Mouse (Mus musculus): ENCODE results near the gene Zfp977. TPM values are rescaled to one million over a fixed set of nuclear protein-coding genes. Genes with fewer than 3 reads are reported as not detected.
"Not testable (repeated sequence)": the region's sequence is repeated elsewhere in the genome, so short reads cannot be mapped to it uniquely, and the experiment has no call there.

The Zfp977 gene
- polyA plus RNA-seq (2015; fragmentation: Nextera tagmentation; extraction: Ambion mirVana) = 1.3 and 1.4 TPM in 2 replicates

GRCm38 (mm10) chr7:42592413-42592812, at the start of gene Zfp977:
Zfp977 (minus strand) TSS chr7:42592547.
- not testable (repeated sequence) for H3K4me2 ChIP-seq

GRCm38 (mm10) chr7:42631031-42631430, 38.7 kb upstream of the Zfp977 start:
- not testable (repeated sequence) for H3K4me2 ChIP-seq; ATAC-seq (ENCODE audit: low FRiP score, low read depth); H3K36me3 ChIP-seq; H3K4me1 ChIP-seq (replicated peaks); H3K27ac ChIP-seq (replicated peaks); H3K9me3 ChIP-seq; H3K4me3 ChIP-seq; H3K9ac ChIP-seq; H3K27me3 ChIP-seq

More at GRCm38 (mm10) chr7:42592413-42592812, at the start of gene Zfp977:
- H3K27ac ChIP-seq (replicated peaks); ATAC-seq (ENCODE audit: low FRiP score, low read depth); H3K9ac ChIP-seq; H3K27me3 ChIP-seq; H3K36me3 ChIP-seq; H3K4me3 ChIP-seq; H3K4me1 ChIP-seq (replicated peaks): not testable (repeated sequence)
- peaks cover 34% of the 10 kb centered on the region for H3K9me3 ChIP-seq
- WGBS = 88% methylated on average over 11 of the region's 11 CpGs

- H3K9me3 ChIP-seq = peaks cover 26% of the 10 kb centered on the region
- not testable (repeated sequence) for H3K36me3 ChIP-seq; ATAC-seq (ENCODE audit: low FRiP score, low read depth); H3K27me3 ChIP-seq; H3K9ac ChIP-seq; H3K4me1 ChIP-seq (replicated peaks); H3K4me2 ChIP-seq; H3K4me3 ChIP-seq; H3K27ac ChIP-seq (replicated peaks)
Observed at GRCm38 (mm10) chr7:42595666-42596065, 3.3 kb upstream of the Zfp977 start.

- H3K4me3 ChIP-seq; H3K4me2 ChIP-seq; H3K27me3 ChIP-seq; H3K27ac ChIP-seq (replicated peaks); H3K36me3 ChIP-seq; ATAC-seq (ENCODE audit: low FRiP score, low read depth); H3K9ac ChIP-seq; H3K4me1 ChIP-seq (replicated peaks): not testable (repeated sequence)
- H3K9me3 ChIP-seq = peaks cover 40% of the 10 kb centered on the region
Observed at GRCm38 (mm10) chr7:42591311-42591710, 1.0 kb downstream of the Zfp977 start.

- Histone ChIP-seq H3K4me1 (replicated peaks) (no peaks in the 10 kb centered on the region), H3K4me3 (no peak within 1 kb of the TSS), H3K27me3 (no peaks in the 10 kb centered on the region), H3K4me2 (no peak within 1 kb of the TSS), H3K9ac (no peak within 1 kb of the TSS), H3K36me3 (peaks cover 15% of the 10 kb centered on the region), H3K27ac (replicated peaks) (no peak within 1 kb of the TSS), H3K9me3 (peaks cover 59% of the 10 kb centered on the region)
- ATAC-seq (ENCODE audit: low FRiP score, low read depth) = no peak
- 95% methylated on average over 5 of the region's 5 CpGs for WGBS
Observed at GRCm38 (mm10) chr7:42578488-42578887, 13.9 kb downstream of the Zfp977 start, which contains the start of gene Gm21028. Gm21028 (minus strand) TSS chr7:42578588.

GRCm38 (mm10) chr7:42551766-42552165, 40.6 kb downstream of the Zfp977 start:
- ATAC-seq (ENCODE audit: low FRiP score, low read depth) = no peak
- no peaks in the 10 kb centered on the region for H3K36me3 ChIP-seq
- WGBS = 80% methylated on average over 3 of the region's 3 CpGs
- H3K27ac ChIP-seq (replicated peaks) = no peak overlapping the region
- no peak overlapping the region for H3K4me3 ChIP-seq
- H3K9me3 ChIP-seq = peaks cover 12% of the 10 kb centered on the region
- H3K27me3 ChIP-seq = no peaks in the 10 kb centered on the region
- H3K4me1 ChIP-seq (replicated peaks) = no peaks in the 10 kb centered on the region
- no peak overlapping the region for H3K4me2 ChIP-seq
- H3K9ac ChIP-seq = no peak overlapping the region

Small RNAs within 50 kb of the gene (microRNA-seq; reads per million reads assigned to microRNA genes)
- gene Gm24938 = not detected

Other genes starting within 250 kb of the Zfp977 start
- not detected in 2 replicates for gene 4933421I07Rik, start 144.4 kb downstream of the Zfp977 start, polyA plus RNA-seq (2015; fragmentation: Nextera tagmentation; extraction: Ambion mirVana)
- gene Zfp141, start 86.8 kb downstream of the Zfp977 start, polyA plus RNA-seq (2015; fragmentation: Nextera tagmentation; extraction: Ambion mirVana) = 11.6 and 11.7 TPM in 2 replicates
- not detected in 2 replicates for gene Gm21028, start 14.0 kb downstream of the Zfp977 start, polyA plus RNA-seq (2015; fragmentation: Nextera tagmentation; extraction: Ambion mirVana)
- 2.5 and 2.6 TPM in 2 replicates for gene Zfp976, start 50.0 kb upstream of the Zfp977 start, polyA plus RNA-seq (2015; fragmentation: Nextera tagmentation; extraction: Ambion mirVana)
- gene Zfp975, start 100.2 kb upstream of the Zfp977 start, polyA plus RNA-seq (2015; fragmentation: Nextera tagmentation; extraction: Ambion mirVana) = 6.4 and 6.7 TPM in 2 replicates
- gene Gm17067, start 134.5 kb upstream of the Zfp977 start, polyA plus RNA-seq (2015; fragmentation: Nextera tagmentation; extraction: Ambion mirVana) = not detected in 2 replicates
- gene Vmn2r62, start 201.0 kb upstream of the Zfp977 start, polyA plus RNA-seq (2015; fragmentation: Nextera tagmentation; extraction: Ambion mirVana) = not detected in 2 replicates